Mouse (Mus musculus): Measurements from ENCODE around the gene Zdhhc9. TPM values are rescaled to one million over a fixed set of nuclear protein-coding genes. Genes with fewer than 3 reads are reported as not detected.

Gene Zdhhc9
- polyA plus RNA-seq, 1 experiment from 2014 or later: 3.4 TPM

GRCm38 (mm10) chrX:48193235-48194152, 15.2 kb downstream of the Zdhhc9 start:
- Histone ChIP-seq H3K9ac (ENCODE audit: low read length) (no peak overlapping the region), H3K4me1 (ENCODE audit: control insufficient read depth, insufficient read depth, low read length) (no peaks in the 10 kb centered on the region), H3K9me3 (replicated peaks; ENCODE audit: control insufficient read depth, low read length) (no peaks in the 10 kb centered on the region), H3K36me3 (ENCODE audit: control insufficient read depth, insufficient read depth) (no peaks in the 10 kb centered on the region), H3K27me3 (ENCODE audit: control insufficient read depth, insufficient read depth, low read length) (no peaks in the 10 kb centered on the region), H3K4me3 (ENCODE audit: low read length) (no peak overlapping the region), H3K27ac (ENCODE audit: low read length) (no peak overlapping the region), H3K4me2 (ENCODE audit: low read depth, low read length) (no peak overlapping the region)
- ATAC-seq (replicated peaks; ENCODE audit: extremely low read depth, insufficient read depth, low FRiP score): no peak
- WGBS: 67% methylated on average over 14 of the region's 14 CpGs

- 89% methylated on average over 6 of the region's 6 CpGs for WGBS
- H3K27ac ChIP-seq (ENCODE audit: low read length): no peak overlapping the region
- no peaks in the 10 kb centered on the region for H3K27me3 ChIP-seq (ENCODE audit: control insufficient read depth, insufficient read depth, low read length)
- H3K4me3 ChIP-seq (ENCODE audit: low read length): no peak overlapping the region
- no peak overlapping the region for H3K9ac ChIP-seq (ENCODE audit: low read length)
- no peaks in the 10 kb centered on the region for H3K36me3 ChIP-seq (ENCODE audit: control insufficient read depth, insufficient read depth)
- no peaks in the 10 kb centered on the region for H3K9me3 ChIP-seq (replicated peaks; ENCODE audit: control insufficient read depth, low read length)
- H3K4me1 ChIP-seq (ENCODE audit: control insufficient read depth, insufficient read depth, low read length): no peaks in the 10 kb centered on the region
- ATAC-seq (replicated peaks; ENCODE audit: extremely low read depth, insufficient read depth, low FRiP score): no peak
- no peak overlapping the region for H3K4me2 ChIP-seq (ENCODE audit: low read depth, low read length)
Observed at GRCm38 (mm10) chrX:48191261-48191660, 17.4 kb downstream of the Zdhhc9 start.

- no peak for ATAC-seq (replicated peaks; ENCODE audit: extremely low read depth, insufficient read depth, low FRiP score)
- WGBS: 84% methylated on average over 3 of the region's 3 CpGs
Observed at GRCm38 (mm10) chrX:48184703-48185102, 24.0 kb downstream of the Zdhhc9 start.

GRCm38 (mm10) chrX:48181844-48182243, 26.8 kb downstream of the Zdhhc9 start:
- Histone ChIP-seq H3K4me3 (ENCODE audit: low read length) (no peak overlapping the region), H3K27ac (ENCODE audit: low read length) (no peak overlapping the region), H3K4me2 (ENCODE audit: low read depth, low read length) (no peak overlapping the region), H3K9ac (ENCODE audit: low read length) (no peak overlapping the region), H3K4me1 (ENCODE audit: control insufficient read depth, insufficient read depth, low read length) (no peaks in the 10 kb centered on the region), H3K9me3 (replicated peaks; ENCODE audit: control insufficient read depth, low read length) (no peaks in the 10 kb centered on the region), H3K36me3 (ENCODE audit: control insufficient read depth, insufficient read depth) (no peaks in the 10 kb centered on the region), H3K27me3 (ENCODE audit: control insufficient read depth, insufficient read depth, low read length) (no peaks in the 10 kb centered on the region)
- ATAC-seq (replicated peaks; ENCODE audit: extremely low read depth, insufficient read depth, low FRiP score): no peak
- WGBS: 39% methylated on average over 6 of the region's 6 CpGs

More at GRCm38 (mm10) chrX:48184703-48185102, 24.0 kb downstream of the Zdhhc9 start:
- Histone ChIP-seq H3K27me3 (ENCODE audit: control insufficient read depth, insufficient read depth, low read length) (no peaks in the 10 kb centered on the region), H3K36me3 (ENCODE audit: control insufficient read depth, insufficient read depth) (no peaks in the 10 kb centered on the region), H3K4me3 (ENCODE audit: low read length) (no peak overlapping the region), H3K4me1 (ENCODE audit: control insufficient read depth, insufficient read depth, low read length) (no peaks in the 10 kb centered on the region), H3K4me2 (ENCODE audit: low read depth, low read length) (no peak overlapping the region), H3K27ac (ENCODE audit: low read length) (no peak overlapping the region), H3K9me3 (replicated peaks; ENCODE audit: control insufficient read depth, low read length) (no peaks in the 10 kb centered on the region), H3K9ac (ENCODE audit: low read length) (no peak overlapping the region)

- no peaks in the 10 kb centered on the region for H3K4me1 ChIP-seq (ENCODE audit: control insufficient read depth, insufficient read depth, low read length)
- H3K27me3 ChIP-seq (ENCODE audit: control insufficient read depth, insufficient read depth, low read length): no peaks in the 10 kb centered on the region
- no peak overlapping the region for H3K27ac ChIP-seq (ENCODE audit: low read length)
- H3K4me2 ChIP-seq (ENCODE audit: low read depth, low read length): no peak overlapping the region
- 65% methylated on average over 1 of the region's 1 CpGs for WGBS
- no peaks in the 10 kb centered on the region for H3K36me3 ChIP-seq (ENCODE audit: control insufficient read depth, insufficient read depth)
- H3K9ac ChIP-seq (ENCODE audit: low read length): no peak overlapping the region
- no peaks in the 10 kb centered on the region for H3K9me3 ChIP-seq (replicated peaks; ENCODE audit: control insufficient read depth, low read length)
- no peak overlapping the region for H3K4me3 ChIP-seq (ENCODE audit: low read length)
- no peak for ATAC-seq (replicated peaks; ENCODE audit: extremely low read depth, insufficient read depth, low FRiP score)
Observed at GRCm38 (mm10) chrX:48170368-48170767, 38.3 kb downstream of the Zdhhc9 start.

GRCm38 (mm10) chrX:48169892-48170291, 38.8 kb downstream of the Zdhhc9 start:
- H3K9me3 ChIP-seq (replicated peaks; ENCODE audit: control insufficient read depth, low read length): no peaks in the 10 kb centered on the region
- no peaks in the 10 kb centered on the region for H3K4me1 ChIP-seq (ENCODE audit: control insufficient read depth, insufficient read depth, low read length)
- H3K27me3 ChIP-seq (ENCODE audit: control insufficient read depth, insufficient read depth, low read length): no peaks in the 10 kb centered on the region
- no peak overlapping the region for H3K4me2 ChIP-seq (ENCODE audit: low read depth, low read length)
- no peak overlapping the region for H3K9ac ChIP-seq (ENCODE audit: low read length)
- no peak overlapping the region for H3K4me3 ChIP-seq (ENCODE audit: low read length)
- 79% methylated on average over 1 of the region's 1 CpGs for WGBS
- no peaks in the 10 kb centered on the region for H3K36me3 ChIP-seq (ENCODE audit: control insufficient read depth, insufficient read depth)
- no peak for ATAC-seq (replicated peaks; ENCODE audit: extremely low read depth, insufficient read depth, low FRiP score)
- no peak overlapping the region for H3K27ac ChIP-seq (ENCODE audit: low read length)

GRCm38 (mm10) chrX:48158229-48158919, 50.3 kb downstream of the Zdhhc9 start:
- H3K9me3 ChIP-seq (replicated peaks; ENCODE audit: control insufficient read depth, low read length): no peaks in the 10 kb centered on the region
- WGBS: 81% methylated on average over 11 of the region's 11 CpGs
- no peak overlapping the region for H3K27ac ChIP-seq (ENCODE audit: low read length)
- H3K4me3 ChIP-seq (ENCODE audit: low read length): no peak overlapping the region
- 0 out of 2 replicates have a peak, but pooled peaks cover 2% of the 10 kb centered on the region for H3K27me3 ChIP-seq (ENCODE audit: control insufficient read depth, insufficient read depth, low read length)
- no peaks in the 10 kb centered on the region for H3K36me3 ChIP-seq (ENCODE audit: control insufficient read depth, insufficient read depth)
- no peaks in the 10 kb centered on the region for H3K4me1 ChIP-seq (ENCODE audit: control insufficient read depth, insufficient read depth, low read length)
- no peak for ATAC-seq (replicated peaks; ENCODE audit: extremely low read depth, insufficient read depth, low FRiP score)
- H3K4me2 ChIP-seq (ENCODE audit: low read depth, low read length): no peak overlapping the region
- no peak overlapping the region for H3K9ac ChIP-seq (ENCODE audit: low read length)

- Histone ChIP-seq H3K4me2 (ENCODE audit: low read depth, low read length) (no peak overlapping the region), H3K4me1 (ENCODE audit: control insufficient read depth, insufficient read depth, low read length) (peaks cover 2% of the 10 kb centered on the region), H3K9me3 (replicated peaks; ENCODE audit: control insufficient read depth, low read length) (no peaks in the 10 kb centered on the region), H3K36me3 (ENCODE audit: control insufficient read depth, insufficient read depth) (no peaks in the 10 kb centered on the region), H3K27me3 (ENCODE audit: control insufficient read depth, insufficient read depth, low read length) (0 out of 2 replicates have a peak, but pooled peaks cover 2% of the 10 kb centered on the region), H3K27ac (ENCODE audit: low read length) (no peak overlapping the region), H3K9ac (ENCODE audit: low read length) (no peak overlapping the region), H3K4me3 (ENCODE audit: low read length) (no peak overlapping the region)
- 65% methylated on average over 8 of the region's 8 CpGs for WGBS
- ATAC-seq (replicated peaks; ENCODE audit: extremely low read depth, insufficient read depth, low FRiP score): no peak
Observed at GRCm38 (mm10) chrX:48157396-48157795, 51.3 kb downstream of the Zdhhc9 start.

- H3K4me1 ChIP-seq (ENCODE audit: control insufficient read depth, insufficient read depth, low read length): peaks cover 6% of the 10 kb centered on the region
- no peak overlapping the region for H3K27ac ChIP-seq (ENCODE audit: low read length)
- WGBS: 77% methylated on average over 6 of the region's 6 CpGs
- H3K27me3 ChIP-seq (ENCODE audit: control insufficient read depth, insufficient read depth, low read length): 0 out of 2 replicates have a peak, but pooled peaks cover 2% of the 10 kb centered on the region
- no peak overlapping the region for H3K4me3 ChIP-seq (ENCODE audit: low read length)
- no peaks in the 10 kb centered on the region for H3K36me3 ChIP-seq (ENCODE audit: control insufficient read depth, insufficient read depth)
- H3K9me3 ChIP-seq (replicated peaks; ENCODE audit: control insufficient read depth, low read length): no peaks in the 10 kb centered on the region
- H3K4me2 ChIP-seq (ENCODE audit: low read depth, low read length): no peak overlapping the region
- no peak for ATAC-seq (replicated peaks; ENCODE audit: extremely low read depth, insufficient read depth, low FRiP score)
- no peak overlapping the region for H3K9ac ChIP-seq (ENCODE audit: low read length)
Observed at GRCm38 (mm10) chrX:48155489-48155888, 53.2 kb downstream of the Zdhhc9 start.

Measured in heart, embryonic 16.5 days (tissue).